Mouse (Mus musculus) heart, postnatal 10 days (tissue): ENCODE data around the gene U2af1l4. TPM values are rescaled to one million over a fixed set of nuclear protein-coding genes. Genes with fewer than 3 reads are reported as not detected.

Experiments
- DNase-seq, 2 experiments: peaks; one replicate each; pipeline ENCODE4 v3.0.0; 2021
- intact Hi-C: fragments of 180-260 bp; cut with DNase I; formaldehyde crosslinking; loops from one replicate; pipeline ENCODE4 v1.15.1; 2025
- microRNA-seq, 2 experiments: library from miRNA; unstranded; fragments of <30 nt; microRNA quantifications; one replicate each; pipeline ENCODE4 v1.2.0; 2022
- total RNA-seq, 2 experiments: library from RNA; stranded (reverse); gene quantifications; 2 replicates each; pipeline ENCODE4 v1.2.3; 2021

Gene U2af1l4
- total RNA-seq, 2 experiments from 2014 or later = 67.4 to 78.2 TPM

- no peak for DNase-seq
- intact Hi-C loops = loop anchor here (5.0 kb wide), 1 partner anchor 113 kb away; the partner anchor contains the start of gene Prodh2
Measured at GRCm38 (mm10) chr7:30604944-30605343, 41.8 kb downstream of the U2af1l4 start.

GRCm38 (mm10) chr7:30607706-30608309 is 44.7 kb downstream of the U2af1l4 start:
- intact Hi-C loops = loop anchor here (1.0 to 5.0 kb wide), 2 partner anchors 19 to 116 kb away; partner anchors contain the start of gene Prodh2
- DNase-seq = peak; percentile 58 to 68

- intact Hi-C loops = loop anchor here (1.0 to 5.0 kb wide), 2 partner anchors 19 to 116 kb away; partner anchors contain the start of gene Prodh2
- no peak for DNase-seq
Measured at GRCm38 (mm10) chr7:30608476-30608875, 45.4 kb downstream of the U2af1l4 start.

- intact Hi-C loops = loop anchor here (5.0 kb wide), 1 partner anchor 238 kb away; no protein-coding TSS in a partner anchor
- peak; percentile 69 to 83 for DNase-seq
Measured at GRCm38 (mm10) chr7:30610043-30610442, 46.9 kb downstream of the U2af1l4 start.

- intact Hi-C loops = loop anchor here (1.0 to 5.0 kb wide), 2 partner anchors 24 to 241 kb away; no protein-coding TSS in a partner anchor
- DNase-seq = no peak
Measured at GRCm38 (mm10) chr7:30612654-30613402, 49.7 kb downstream of the U2af1l4 start, which contains the start of gene Upk1a. TSS of gene Upk1a (minus strand) at chr7:30612847.

- DNase-seq = peak; percentile 54 to 80
- intact Hi-C loops = loop anchor here (1.0 to 5.0 kb wide), 2 partner anchors 24 to 241 kb away; no protein-coding TSS in a partner anchor
Measured at GRCm38 (mm10) chr7:30613529-30614112, 50.5 kb downstream of the U2af1l4 start.

- intact Hi-C loops = loop anchor here (5.0 kb wide), 1 partner anchor 242 kb away; no protein-coding TSS in a partner anchor
- no peak for DNase-seq
Measured at GRCm38 (mm10) chr7:30614454-30614853, 51.4 kb downstream of the U2af1l4 start.

Small RNAs within 50 kb of the gene (microRNA-seq; reads per million reads assigned to microRNA genes)
- gene Gm38670 = 0.95 to 2.8 reads per million in 2 experiments
- 0 reads per million in 2 experiments for gene Mir3569

Other genes starting within 250 kb of the U2af1l4 start
- gene Syne4, start 248.5 kb upstream of the U2af1l4 start, total RNA-seq = under 1 TPM; 0.86 to 0.87 TPM
- 1 to 10 TPM in 1 of 2 experiments, under 1 TPM in 1; 0.87 to 1.0 TPM for gene E130208F15Rik, start 241.6 kb upstream of the U2af1l4 start, total RNA-seq
- 10 to 100 TPM; 15.1 to 15.8 TPM for gene Sdhaf1, start 239.4 kb upstream of the U2af1l4 start, total RNA-seq
- 1 to 10 TPM; 1.7 TPM for gene Lrfn3, start 200.5 kb upstream of the U2af1l4 start, total RNA-seq
- gene Tyrobp, start 149.5 kb upstream of the U2af1l4 start, total RNA-seq = 10 to 100 TPM; 12.9 to 16.5 TPM
- 1 to 10 TPM in 1 of 2 experiments, under 1 TPM in 1; 0.92 to 1.8 TPM for gene Hcst, start 143.4 kb upstream of the U2af1l4 start, total RNA-seq
- gene Nfkbid, start 141.6 kb upstream of the U2af1l4 start, total RNA-seq = under 1 TPM; 0.29 to 0.45 TPM
- gene Aplp1, start 117.8 kb upstream of the U2af1l4 start, total RNA-seq = 1 to 10 TPM; 4.1 to 6.2 TPM
- gene Kirrel2, start 105.6 kb upstream of the U2af1l4 start, total RNA-seq = under 1 TPM; 0.07 to 0.17 TPM
- gene Nphs1, start 105.0 kb upstream of the U2af1l4 start, total RNA-seq = not detected
- gene Prodh2, start 69.7 kb upstream of the U2af1l4 start, total RNA-seq = not detected
- 1 to 10 TPM; 3.7 to 3.9 TPM for gene Arhgap33, start 28.2 kb upstream of the U2af1l4 start, total RNA-seq
- 100 to 1,000 TPM; 391 to 393 TPM for gene Hspb6, start 11.1 kb upstream of the U2af1l4 start, total RNA-seq
- gene Proser3, start 11.0 kb upstream of the U2af1l4 start, total RNA-seq = 1 to 10 TPM; 2.7 to 4.8 TPM
- 10 to 100 TPM; 15.0 to 23.6 TPM for gene Lin37, start 3.5 kb upstream of the U2af1l4 start, total RNA-seq
- gene Gm49396, start within 50 bp of the U2af1l4 start, total RNA-seq = 1 to 10 TPM; 1.7 to 1.8 TPM
- gene Psenen, start 326 bp downstream of the U2af1l4 start, total RNA-seq = 10 to 100 TPM; 78.2 to 80.1 TPM
- 1 to 10 TPM; 1.6 to 2.0 TPM for gene Igflr1, start 2.1 kb downstream of the U2af1l4 start, total RNA-seq
- 10 to 100 TPM; 25.8 to 30.2 TPM for gene Kmt2b, start 25.4 kb downstream of the U2af1l4 start, total RNA-seq
- gene Zbtb32, start 35.6 kb downstream of the U2af1l4 start, total RNA-seq = not detected
- gene Upk1a, start 49.5 kb downstream of the U2af1l4 start, total RNA-seq = under 1 TPM; 0.42 to 0.48 TPM
- gene Cox6b1, start 62.9 kb downstream of the U2af1l4 start, total RNA-seq = 1,000 to 10,000 TPM; 4,137 to 4,381 TPM
- gene Etv2, start 72.6 kb downstream of the U2af1l4 start, total RNA-seq = not detected
- 10 to 100 TPM; 58.8 to 60.3 TPM for gene Rbm42, start 87.0 kb downstream of the U2af1l4 start, total RNA-seq
- gene Haus5, start 101.7 kb downstream of the U2af1l4 start, total RNA-seq = 1 to 10 TPM; 6.7 to 7.7 TPM
- under 1 TPM in 1 of 2 experiments, not detected in 1; 0.67 TPM for gene Pmis2, start 108.3 kb downstream of the U2af1l4 start, total RNA-seq
- gene 2200002J24Rik, start 135.6 kb downstream of the U2af1l4 start, total RNA-seq = not detected
- under 1 TPM in 1 of 2 experiments, not detected in 1; 0.12 TPM for gene Atp4a, start 148.9 kb downstream of the U2af1l4 start, total RNA-seq
- 100 to 1,000 TPM; 229 to 244 TPM for gene Tmem147, start 166.2 kb downstream of the U2af1l4 start, total RNA-seq
- not detected for gene Gapdhs, start 180.4 kb downstream of the U2af1l4 start, total RNA-seq
- gene Sbsn, start 188.2 kb downstream of the U2af1l4 start, total RNA-seq = 1 to 10 TPM; 4.5 to 4.8 TPM
- gene Dmkn, start 200.5 kb downstream of the U2af1l4 start, total RNA-seq = 1 to 10 TPM; 5.8 to 8.1 TPM
- not detected for gene Krtdap, start 224.6 kb downstream of the U2af1l4 start, total RNA-seq